8 mouse cellular contexts compared by ENCODE assay signal in the genomic region with DNA sequence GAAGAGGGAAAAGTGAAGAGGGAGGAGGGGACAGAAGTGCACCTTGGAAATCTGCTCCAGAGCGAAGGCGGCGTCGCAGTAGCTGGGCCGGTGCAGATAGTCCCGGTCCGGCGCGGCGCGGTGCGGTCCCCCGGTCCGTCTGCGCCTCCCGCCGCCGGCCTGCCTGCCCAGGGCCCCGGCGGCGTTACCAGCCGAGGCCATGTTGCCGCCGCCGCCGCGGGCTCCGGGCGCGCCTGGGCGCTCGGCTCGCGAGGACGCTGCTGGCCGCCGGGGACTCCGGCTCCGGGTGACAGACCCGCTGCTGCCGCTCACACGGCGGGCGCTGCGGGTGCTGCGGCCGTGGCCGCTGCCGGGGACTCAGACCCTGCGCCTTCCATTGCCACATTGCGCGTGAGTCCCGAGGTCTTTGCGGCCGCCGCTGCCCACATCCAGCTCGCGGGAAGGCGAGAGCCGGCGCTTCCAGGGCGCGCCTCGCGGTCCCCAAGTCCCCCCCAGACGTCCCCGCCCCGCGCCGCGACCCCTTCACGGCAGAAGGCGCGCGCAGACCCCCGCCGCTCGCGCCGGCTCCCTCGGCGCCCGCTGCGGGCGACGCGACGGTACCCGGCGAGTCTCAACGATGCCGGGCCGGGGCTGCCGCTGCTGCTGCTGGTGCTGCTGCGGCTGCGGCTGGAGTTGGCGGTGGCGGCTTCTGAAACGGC. TPM values are rescaled to one million over a fixed set of nuclear protein-coding genes. Genes with fewer than 3 reads are reported as not detected.
DNase-seq lines count a peak whose midpoint lies in the region; ATAC-seq and TF ChIP-seq lines count a peak whose summit lies in the region.

No protein-coding gene starts in this region.

- WGBS in forebrain, embryonic 13.5 days: under 1% methylated on average over 82 of the region's 99 CpGs
- WGBS in kidney, postnatal 0 days: under 1% methylated on average over 63 of the region's 99 CpGs
- WGBS in midbrain, embryonic 15.5 days: under 1% methylated on average over 86 of the region's 99 CpGs

- H3K4me3 ChIP-seq in forebrain, embryonic 13.5 days: peak overlapping the region; percentile 93
- H3K4me3 ChIP-seq in kidney, postnatal 0 days (replicated peaks; ENCODE audit: low read depth, low read length): peak overlapping the region; percentile 99
- H3K4me3 ChIP-seq in midbrain, embryonic 15.5 days: peak overlapping the region; percentile 81

- peak overlapping the region; percentile 99 for H3K27ac ChIP-seq in forebrain, embryonic 13.5 days
- H3K27ac ChIP-seq in kidney, postnatal 0 days: peak overlapping the region; percentile 97
- peak overlapping the region; percentile 95 for H3K27ac ChIP-seq in midbrain, embryonic 15.5 days

- peak; percentile 50 for DNase-seq in cerebellum, adult 11 months
- peak; percentile 73 for DNase-seq in right cerebral cortex, postnatal 25 days
- DNase-seq in right cerebral cortex, postnatal 14 days: no peak
- DNase-seq in kidney, postnatal 0 days (ENCODE audit: low spot score): no peak
- peak; percentile 35 for DNase-seq in thymus, postnatal 10 days (ENCODE audit: low spot score in 2 of 2)

- peak overlapping the region; percentile 99 for H3K4me2 ChIP-seq in forebrain, embryonic 13.5 days
- peak overlapping the region; percentile 97 for H3K4me2 ChIP-seq in kidney, postnatal 0 days (ENCODE audit: low read length)
- peak overlapping the region; percentile 100 for H3K4me2 ChIP-seq in midbrain, embryonic 15.5 days

- H3K9ac ChIP-seq in forebrain, embryonic 13.5 days: peak overlapping the region; percentile 97
- peak overlapping the region; percentile 96 for H3K9ac ChIP-seq in kidney, postnatal 0 days (ENCODE audit: low read depth, low read length)
- peak overlapping the region; percentile 86 for H3K9ac ChIP-seq in midbrain, embryonic 15.5 days

- peaks cover 39% of the 10 kb centered on the region for H3K27me3 ChIP-seq in forebrain, embryonic 13.5 days
- H3K27me3 ChIP-seq in kidney, postnatal 0 days (ENCODE audit: insufficient read depth, low read length): no peaks in the 10 kb centered on the region
- H3K27me3 ChIP-seq in midbrain, embryonic 15.5 days (replicated peaks): peaks cover 13% of the 10 kb centered on the region

- H3K9me3 ChIP-seq in forebrain, embryonic 13.5 days (replicated peaks): no peaks in the 10 kb centered on the region
- H3K9me3 ChIP-seq in kidney, postnatal 0 days (replicated peaks; ENCODE audit: low read length): no peaks in the 10 kb centered on the region
- H3K9me3 ChIP-seq in midbrain, embryonic 15.5 days: no peaks in the 10 kb centered on the region

- no peak for TF ChIP-seq CTCF in kidney, postnatal 0 days (IDR thresholded peaks at IDR 0.05; ENCODE audit: low read depth)

- H3K4me1 ChIP-seq in forebrain, embryonic 13.5 days: peaks cover 63% of the 10 kb centered on the region
- H3K4me1 ChIP-seq in kidney, postnatal 0 days (replicated peaks; ENCODE audit: insufficient read depth, low read length): peaks cover 7% of the 10 kb centered on the region
- peaks cover 46% of the 10 kb centered on the region for H3K4me1 ChIP-seq in midbrain, embryonic 15.5 days

- peaks cover 2% of the 10 kb centered on the region; the same call in 1 of the 2 replicates for H3K36me3 ChIP-seq in forebrain, embryonic 13.5 days (ENCODE audit: poor library complexity, severe bottlenecking)
- H3K36me3 ChIP-seq in kidney, postnatal 0 days (ENCODE audit: insufficient read depth, low read length): no peaks in the 10 kb centered on the region
- H3K36me3 ChIP-seq in midbrain, embryonic 15.5 days (replicated peaks): no peaks in the 10 kb centered on the region

- no peak for ATAC-seq in cerebellum, adult (ENCODE audit: insufficient number of reproducible peaks, low FRiP score, low TSS enrichment)
- no peak for ATAC-seq in forebrain, embryonic 13.5 days
- ATAC-seq in kidney, postnatal 0 days (replicated peaks; ENCODE audit: low FRiP score, low read depth): 0 out of 2 replicates have a peak, but pooled peaks have one; percentile 0
- 0 out of 2 replicates have a peak, but pooled peaks have one; percentile 0 for ATAC-seq in midbrain, embryonic 15.5 days (replicated peaks)

RNA-seq across cellular contexts. Expression of gene Ptch1, which starts 7.9 kb away (rescaled TPM):
- polyA plus RNA-seq in forebrain, embryonic 13.5 days (2015; fragmentation: Nextera tagmentation; extraction: Ambion mirVana): 11.3 and 16.0 TPM in 2 replicates
- 10.7 and 12.2 TPM in 2 replicates for polyA plus RNA-seq in kidney, postnatal 0 days (2015; fragmentation: Nextera tagmentation; extraction: Ambion mirVana)
- 15.5 and 15.7 TPM in 2 replicates for polyA plus RNA-seq in midbrain, embryonic 15.5 days (2015; fragmentation: Nextera tagmentation; extraction: Ambion mirVana)

Comparison
In these comparisons a context has a peak if more than half of its experiments do, and no peak if none do; other contexts are left out.
1. DNase-seq: peak in cerebellum, adult 11 months (single experiment), right cerebral cortex, postnatal 25 days (single experiment) and thymus, postnatal 10 days (2 of 2); none in right cerebral cortex, postnatal 14 days (single experiment) and kidney, postnatal 0 days (single experiment).
2. ATAC-seq: peak in kidney, postnatal 0 days (single experiment) and midbrain, embryonic 15.5 days (single experiment); none in cerebellum, adult (single experiment) and forebrain, embryonic 13.5 days (single experiment).
3. Peak in every context shown above with its lines, with median percentiles within 50 percentile points of each other: H3K27ac ChIP-seq, H3K4me2 ChIP-seq, H3K4me3 ChIP-seq and H3K9ac ChIP-seq.